Mouse (Mus musculus) heart, adult 18-20 months (tissue): ENCODE measurements at regions not wholly inside any gene's neighbourhood (a gene's known extent, or its start where the extent isn't known, plus 50 kb on each side); places are given as distances from the start of the nearest gene placed in this dataset.

Experiments
- DNase-seq, 2 experiments: peaks; one replicate each; pipeline ENCODE4 v3.0.0; 2021 to 2022; ENCODE audit warnings: mixed read lengths in 1 of 2

DNA sequence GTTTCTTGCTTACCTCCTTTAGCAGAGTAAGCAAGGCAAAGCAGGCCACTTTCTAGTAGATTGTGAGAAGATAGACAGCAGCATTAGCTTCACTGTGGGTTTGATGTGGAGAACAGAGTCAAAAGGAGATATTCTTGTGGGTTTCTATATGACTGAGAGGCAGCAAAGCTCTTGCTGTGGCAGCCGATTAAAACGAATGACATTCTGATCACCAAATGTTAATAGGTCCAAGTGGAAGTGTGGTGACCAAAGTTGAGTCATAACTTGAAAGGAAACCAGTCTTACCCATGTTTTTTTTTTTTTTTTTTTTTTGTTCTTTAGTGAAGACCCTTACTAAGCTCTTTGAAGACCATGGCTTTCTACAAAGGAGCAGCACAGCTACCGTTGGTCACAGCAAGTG lies 245.3 kb upstream of the Prep start:
- no peak for DNase-seq

DNA sequence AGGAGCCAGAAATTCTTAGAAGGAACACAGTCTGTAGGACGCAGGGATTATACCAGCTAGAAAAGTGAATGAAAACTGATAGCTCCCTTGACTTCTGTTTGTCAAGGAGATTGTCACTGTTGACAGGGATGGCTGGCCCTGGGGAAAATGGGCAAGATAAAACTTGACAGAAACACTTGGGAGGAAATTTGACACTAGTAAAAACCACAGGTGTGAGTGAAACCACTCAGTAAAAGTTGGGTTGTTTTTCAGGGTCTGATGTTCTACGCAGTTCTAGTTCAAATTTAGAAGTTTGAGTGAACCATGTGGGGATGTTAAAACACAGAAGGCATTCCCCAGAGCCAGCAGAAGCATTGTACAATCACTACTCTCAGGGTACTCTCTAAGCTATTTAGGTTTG lies 246.6 kb upstream of the Prep start:
- no peak for DNase-seq

DNA sequence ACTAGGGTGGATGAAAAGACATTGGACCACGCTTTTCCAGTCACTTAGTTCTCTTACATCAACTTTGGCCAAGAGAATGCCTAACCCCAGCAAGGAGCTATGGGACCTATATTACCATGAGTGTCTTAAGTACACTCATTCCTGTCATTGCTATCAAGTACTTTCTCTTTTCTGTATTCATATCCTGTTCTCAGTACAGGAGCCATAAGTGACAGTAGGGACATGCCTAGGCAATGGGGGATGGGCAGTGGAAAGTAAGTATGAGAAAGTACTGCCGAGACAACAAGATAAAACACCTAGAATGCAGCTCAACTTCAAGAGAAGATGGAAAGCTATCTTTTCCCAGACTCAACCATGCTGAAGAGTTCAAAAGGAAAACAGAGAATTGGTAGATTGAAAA lies 247.6 kb upstream of the Prep start:
- no peak for DNase-seq

DNA sequence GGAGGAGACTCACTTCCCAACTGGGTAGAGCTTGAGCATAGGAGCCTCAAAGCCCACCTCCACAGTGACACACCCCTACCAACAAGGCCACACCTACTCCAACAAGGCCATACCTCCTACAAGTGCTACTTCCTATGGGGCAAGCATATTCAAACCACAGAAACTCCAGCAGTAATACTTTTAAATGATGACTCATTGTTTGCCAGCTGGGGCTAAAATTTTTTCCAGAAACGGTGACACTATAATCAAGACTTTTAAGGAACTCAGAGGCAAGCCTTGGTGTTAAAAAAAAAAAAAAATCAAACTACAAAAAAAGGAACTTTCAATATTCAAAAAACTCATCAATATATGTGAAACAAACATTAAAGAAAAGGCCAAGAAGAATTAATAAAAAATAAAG lies 248.4 kb upstream of the Prep start:
- DNase-seq: no peak

GRCm38 (mm10) chr10:44796205-44796604 lies 267.9 kb upstream of the Prdm1 start:
- no peak for DNase-seq

- DNase-seq: no peak
Measured at GRCm38 (mm10) chr10:44785386-44785785, 257.1 kb upstream of the Prdm1 start.

GRCm38 (mm10) chr10:44780381-44780958 lies 252.2 kb upstream of the Prdm1 start:
- DNase-seq: no peak

DNA sequence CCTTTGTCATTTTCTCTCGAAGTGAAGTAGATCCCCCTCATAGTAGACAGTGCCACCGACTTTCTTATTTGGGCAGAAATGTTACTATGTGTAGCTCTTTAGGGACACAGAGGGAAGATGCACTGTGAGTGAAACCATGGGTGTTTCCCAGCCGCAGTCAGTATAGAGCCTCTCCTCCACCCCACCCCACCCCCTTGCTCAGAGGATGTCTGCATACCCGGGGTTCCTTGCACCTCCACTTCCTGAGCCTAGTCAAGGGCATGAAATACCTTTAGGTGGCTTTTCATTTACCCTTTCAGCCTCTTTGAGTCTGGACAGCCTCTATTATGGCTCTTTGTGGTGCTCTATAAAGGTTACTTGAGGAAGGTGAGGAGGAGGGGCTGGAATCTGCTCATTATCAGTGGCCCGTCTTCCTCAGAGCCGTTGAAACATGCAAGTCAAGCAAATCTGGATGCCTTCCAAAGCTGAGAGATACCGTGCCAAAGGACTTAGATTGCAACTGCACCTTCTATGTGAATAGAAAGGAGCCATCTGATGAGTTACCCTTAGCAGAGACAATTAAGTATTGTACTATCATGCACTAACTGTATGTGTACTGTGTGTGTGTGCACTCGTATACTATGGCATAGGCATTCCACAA lies 251.4 kb upstream of the Prdm1 start:
- peak in 1 of 2 experiments; percentile 5 for DNase-seq

- DNase-seq: no peak
Measured at GRCm38 (mm10) chr10:44777214-44777613, 248.9 kb upstream of the Prdm1 start.

GRCm38 (mm10) chr10:44776175-44776574 lies 247.9 kb upstream of the Prdm1 start:
- DNase-seq: no peak

DNA sequence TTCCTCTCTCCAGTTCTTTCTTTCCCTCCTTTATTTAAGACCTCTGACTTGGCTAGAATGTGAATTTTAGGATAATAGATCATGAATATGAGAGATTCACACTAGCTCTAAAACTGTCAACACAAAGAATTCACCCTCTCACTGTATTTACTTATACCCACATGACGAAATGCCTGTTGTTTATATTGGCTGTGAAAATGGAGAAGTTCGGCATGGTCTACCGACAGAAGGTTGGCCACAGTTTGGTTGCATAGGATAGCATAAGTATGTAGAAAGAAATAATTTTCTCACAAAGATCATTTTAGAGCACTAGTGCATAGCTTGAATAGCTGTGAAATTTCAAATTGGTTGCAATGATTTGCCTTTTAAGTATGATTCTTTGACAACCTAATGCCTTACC lies 237.2 kb upstream of the Prdm1 start:
- DNase-seq: no peak

DNA sequence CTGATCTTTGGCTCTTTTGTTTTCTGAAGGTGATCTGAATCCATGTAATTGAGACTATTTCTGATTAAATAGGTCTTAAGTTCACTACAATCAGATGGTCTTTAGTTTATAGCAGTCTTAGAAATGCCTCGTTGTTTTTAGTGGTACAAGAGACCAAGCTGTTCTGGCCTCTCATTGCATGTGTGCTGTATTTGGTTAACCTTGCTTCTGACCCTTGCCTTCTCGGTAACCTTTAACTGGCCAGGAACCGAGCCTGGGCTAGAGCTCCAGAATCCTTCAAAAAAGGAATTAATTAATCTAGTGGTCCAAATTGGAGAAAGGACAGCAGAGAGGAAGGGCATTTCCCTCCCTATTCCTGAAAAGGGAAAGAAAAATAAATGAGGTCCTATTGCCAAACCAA lies 234.8 kb upstream of the Prdm1 start:
- DNase-seq: no peak

- DNase-seq: no peak
Measured at GRCm38 (mm10) chr10:44762068-44762467, 233.8 kb upstream of the Prdm1 start.

DNA sequence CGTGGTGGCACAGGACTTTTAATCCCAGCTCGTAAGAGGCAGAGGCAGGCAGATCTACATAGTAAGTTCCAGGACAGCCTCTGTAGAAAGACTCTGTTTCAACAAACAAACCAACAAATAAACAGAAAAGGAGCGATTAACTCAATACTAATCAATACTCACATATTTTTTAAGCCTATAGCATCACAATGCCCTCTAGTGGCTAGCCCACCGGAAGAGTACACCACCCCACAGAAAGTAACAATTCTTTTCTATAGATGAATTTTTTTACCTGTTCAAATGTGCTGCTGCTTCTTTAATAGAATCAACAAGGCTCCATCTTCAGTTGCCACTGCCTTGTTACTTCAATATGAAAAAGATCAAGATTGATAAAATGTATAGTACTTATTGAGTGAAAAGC lies 233.0 kb upstream of the Prdm1 start:
- DNase-seq: peak in 1 of 2 experiments; percentile 6

GRCm38 (mm10) chr10:44755355-44755957 lies 227.2 kb upstream of the Prdm1 start:
- peak; percentile 4 to 16 for DNase-seq

DNA sequence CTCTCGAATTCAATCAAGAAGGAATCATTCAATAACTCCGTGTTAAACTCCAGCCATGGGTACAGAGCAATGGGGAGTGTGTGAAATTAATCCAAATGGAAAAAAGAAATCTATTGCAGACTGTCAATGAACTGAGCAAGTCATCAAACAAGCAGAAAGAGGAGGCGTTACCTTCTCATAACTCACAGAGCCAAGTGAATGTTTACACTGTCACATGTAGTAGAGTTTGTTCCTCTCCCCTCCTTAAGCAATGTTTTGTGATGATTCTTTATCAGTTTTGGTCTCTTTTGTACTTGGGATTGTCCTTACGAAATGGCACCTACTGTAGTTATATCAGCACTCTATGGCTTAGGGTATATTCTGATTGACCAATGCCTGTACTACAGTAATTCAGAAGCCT lies 226.6 kb upstream of the Prdm1 start:
- no peak for DNase-seq

DNA sequence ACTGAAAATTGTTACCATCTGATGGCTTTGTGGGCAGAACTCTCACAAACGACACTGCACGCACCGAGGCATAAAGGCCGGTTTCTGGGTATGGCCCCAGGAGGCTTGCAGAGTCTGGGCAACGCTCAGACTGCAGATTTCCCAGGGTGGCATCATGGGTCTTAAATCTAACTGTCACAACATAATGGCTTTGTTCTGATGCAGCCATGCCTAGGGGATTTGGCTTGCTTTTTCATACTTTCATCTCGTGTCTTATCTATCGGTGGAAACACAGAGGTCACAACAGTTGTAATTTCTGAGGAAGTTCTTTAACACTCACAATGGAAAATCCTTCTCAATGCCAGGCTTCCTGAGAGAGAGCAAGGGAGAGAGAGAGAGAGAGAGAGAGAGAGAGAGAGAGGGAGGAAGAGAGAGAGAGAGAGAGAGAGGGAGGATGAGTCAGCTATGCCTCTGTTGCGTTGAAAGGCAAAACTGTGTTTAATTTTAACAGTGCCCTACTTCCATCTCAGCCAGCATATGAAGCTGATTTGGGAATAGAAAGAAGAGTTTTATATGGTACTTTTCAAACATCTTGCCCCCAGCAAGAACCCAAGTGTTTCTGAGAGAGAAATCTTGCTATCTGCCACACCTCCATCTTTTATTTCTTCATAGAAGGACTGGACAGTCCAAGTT lies 224.6 kb upstream of the Prdm1 start:
- DNase-seq: no peak

DNA sequence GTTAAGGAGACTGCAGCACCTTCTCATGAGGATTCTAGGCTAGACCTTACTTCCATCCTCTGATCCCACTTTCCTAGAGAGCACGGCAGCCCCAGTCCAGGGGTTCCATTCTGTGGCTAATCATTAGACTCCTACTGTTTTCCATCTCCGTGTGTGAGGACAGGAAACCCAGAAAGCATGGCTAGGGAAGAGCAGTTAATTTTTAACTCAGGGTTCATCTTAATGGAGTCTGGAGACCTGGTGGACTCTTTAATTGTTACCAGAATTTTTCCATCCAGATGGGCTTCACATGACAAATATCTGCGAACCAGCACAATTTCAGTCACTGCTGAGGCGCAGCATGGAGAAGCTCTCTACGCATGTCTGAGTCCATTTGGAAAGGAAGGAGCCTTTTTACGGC lies 222.8 kb upstream of the Prdm1 start:
- no peak for DNase-seq

DNA sequence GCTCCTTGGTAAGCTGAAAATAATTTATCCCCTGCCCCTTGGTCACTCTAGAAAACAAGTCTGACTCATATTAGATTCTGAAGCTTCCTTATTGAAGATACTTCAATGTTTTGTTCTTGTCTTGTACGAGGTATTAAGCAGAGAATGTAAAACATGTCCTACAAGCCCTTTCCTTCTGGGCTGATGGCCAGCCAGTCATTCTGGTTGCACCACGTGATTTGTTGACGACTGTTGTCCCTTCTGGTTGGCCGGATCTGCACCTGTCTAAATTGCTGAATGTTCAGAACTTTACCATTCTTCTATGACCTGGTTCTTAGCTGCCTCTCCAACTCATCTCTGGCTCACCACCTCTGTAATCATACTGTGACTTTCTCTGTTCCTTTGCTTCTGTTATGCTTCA lies 220.9 kb upstream of the Prdm1 start:
- peak in 1 of 2 experiments; percentile 20 for DNase-seq

DNA sequence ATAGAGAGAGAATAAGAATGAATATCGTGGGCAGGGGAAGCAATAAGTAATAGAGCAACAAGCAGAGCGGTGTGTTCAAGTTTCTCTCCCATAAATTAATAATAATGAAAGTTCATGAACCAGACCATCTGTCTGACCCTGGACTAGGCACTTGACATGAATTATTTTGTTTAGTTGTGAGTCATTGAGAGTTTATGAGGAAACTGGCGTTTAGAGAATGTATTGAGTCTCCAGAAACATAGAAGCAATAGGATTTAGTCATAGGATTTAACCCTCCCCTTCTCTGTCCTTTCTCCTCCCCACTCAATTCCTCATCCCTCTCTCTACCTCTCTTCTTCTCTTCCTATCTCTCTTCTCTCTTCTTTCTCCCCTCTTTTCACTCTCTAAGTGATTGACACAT lies 219.1 kb upstream of the Prdm1 start:
- no peak for DNase-seq

DNA sequence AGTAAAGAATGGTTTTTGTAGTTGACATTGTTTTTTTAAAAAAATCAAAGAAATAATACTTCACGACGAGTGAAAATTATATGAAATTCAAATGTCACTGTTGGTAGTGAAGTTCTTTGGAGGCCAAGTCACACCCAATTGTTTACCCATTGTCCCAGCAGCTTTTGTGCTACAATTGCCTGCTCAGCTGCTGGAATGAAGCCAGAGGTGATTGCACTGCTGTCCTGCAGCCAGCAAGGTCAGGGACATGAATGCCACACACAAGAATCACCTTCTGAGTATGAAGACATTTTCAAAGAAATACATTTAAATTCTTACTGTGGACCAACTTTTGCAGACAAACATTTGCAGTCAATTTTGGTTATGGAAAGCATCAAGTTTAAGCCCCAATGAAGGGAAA lies 215.9 kb upstream of the Prdm1 start:
- peak; percentile 51 to 60 for DNase-seq

- no peak for DNase-seq
Measured at GRCm38 (mm10) chr10:44733641-44734040, 205.3 kb upstream of the Prdm1 start.

DNA sequence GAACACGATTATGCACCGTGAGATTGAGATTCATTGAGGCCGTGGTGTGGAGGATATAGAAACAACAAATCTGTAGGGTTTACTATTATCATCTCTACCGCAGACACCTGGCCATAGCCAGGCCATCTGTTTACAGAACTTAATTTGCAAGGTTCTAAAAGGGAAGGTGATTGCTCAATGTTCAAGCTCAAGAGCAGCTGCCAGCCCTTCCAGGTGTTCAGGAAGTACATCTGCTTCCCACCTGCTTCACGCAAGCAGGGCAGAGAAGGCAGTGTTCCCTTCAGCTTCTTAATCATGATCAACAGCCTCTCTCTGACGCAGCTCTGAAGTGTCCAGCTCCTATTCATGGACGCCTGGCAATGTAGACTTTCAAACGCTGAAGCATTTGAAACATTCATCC lies 202.4 kb upstream of the Prdm1 start:
- no peak for DNase-seq

DNA sequence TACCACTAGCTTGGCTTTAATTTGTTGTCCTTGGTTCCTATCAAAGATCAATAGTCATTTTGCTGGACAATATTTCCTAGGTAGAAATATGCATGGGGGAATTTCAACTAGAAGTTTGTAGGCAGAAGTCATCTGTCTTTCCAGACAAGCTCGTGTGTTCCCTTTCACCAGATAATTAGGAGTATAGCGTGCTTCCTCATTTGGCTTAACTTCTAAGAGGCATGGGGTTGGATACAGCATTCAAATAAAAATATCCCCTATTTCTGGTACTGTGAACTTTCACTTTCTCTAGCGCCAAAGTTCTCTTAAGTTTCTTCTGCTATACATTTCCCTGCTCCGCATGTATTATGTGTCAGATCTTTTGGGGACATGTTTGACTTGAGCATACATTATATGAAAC lies 200.7 kb upstream of the Prdm1 start:
- peak in 1 of 2 experiments; percentile 4 for DNase-seq
